Mouse (Mus musculus): Measurements from ENCODE around the gene Kdm2b.

DNA sequence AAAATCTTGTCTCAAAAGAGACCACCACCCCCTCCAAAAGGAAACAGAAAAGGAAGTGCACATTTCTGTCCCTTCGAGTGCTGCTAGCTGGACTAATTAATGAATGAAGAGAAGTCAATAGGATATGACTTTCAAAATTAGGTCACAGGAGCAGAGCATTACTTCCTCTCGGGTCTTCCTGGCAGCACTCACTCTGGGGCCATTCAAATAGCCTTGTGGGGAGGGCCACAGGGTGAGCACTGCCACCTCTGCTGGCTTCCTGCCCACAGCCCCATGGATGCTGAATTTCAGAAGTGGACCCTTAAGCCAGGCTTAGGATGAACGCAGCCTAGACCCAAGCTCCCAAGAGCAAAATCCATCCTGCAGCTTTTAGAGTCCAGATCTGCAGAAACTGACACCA lies 33.6 kb downstream of the Kdm2b start:
- TF ChIP-seq POLR2A (IDR thresholded peaks at IDR 0.05; ENCODE audit: borderline replicate concordance, control insufficient read depth, low read depth, low read length) (no peak), CTCF (IDR thresholded peaks at IDR 0.05; ENCODE audit: control insufficient read depth, insufficient read depth, low read length) (no peak)
